Mouse (Mus musculus) cerebellum, postnatal 10 days (tissue): ENCODE data around the gene Cela3a.

Source experiments
- DNase-seq, 2 experiments: peaks; one replicate each; pipeline ENCODE4 v3.0.0; 2021; ENCODE audit warnings: mixed read lengths in 2 of 2

Cela3a gene

GRCm38 (mm10) chr4:137369954-137370750 is 39.4 kb downstream of the Cela3a start:
- DNase-seq = peak; percentile 37 to 43

- DNase-seq = no peak
Measured at GRCm38 (mm10) chr4:137368198-137368597, 41.4 kb downstream of the Cela3a start.

GRCm38 (mm10) chr4:137367275-137368088 is 42.1 kb downstream of the Cela3a start:
- no peak for DNase-seq

GRCm38 (mm10) chr4:137366097-137366496 is 43.5 kb downstream of the Cela3a start:
- DNase-seq = no peak

GRCm38 (mm10) chr4:137365356-137366062 is 44.1 kb downstream of the Cela3a start:
- no peak for DNase-seq

GRCm38 (mm10) chr4:137364826-137365225 is 44.8 kb downstream of the Cela3a start:
- no peak for DNase-seq

GRCm38 (mm10) chr4:137360996-137361395 is 48.6 kb downstream of the Cela3a start:
- DNase-seq = no peak

GRCm38 (mm10) chr4:137358291-137359002 is 51.1 kb downstream of the Cela3a start:
- no peak for DNase-seq

GRCm38 (mm10) chr4:137357517-137358254 is 51.9 kb downstream of the Cela3a start, which contains the start of gene Cdc42:
Gene Cdc42 (minus strand): TSS chr4:137357720.
- peak; percentile 99 to 100 for DNase-seq

- peak; percentile 81 to 84 for DNase-seq
Measured at GRCm38 (mm10) chr4:137356674-137357510, 52.7 kb downstream of the Cela3a start.
